Comparison of ENCODE assay signal across 10 mouse cellular contexts in the genomic region with DNA sequence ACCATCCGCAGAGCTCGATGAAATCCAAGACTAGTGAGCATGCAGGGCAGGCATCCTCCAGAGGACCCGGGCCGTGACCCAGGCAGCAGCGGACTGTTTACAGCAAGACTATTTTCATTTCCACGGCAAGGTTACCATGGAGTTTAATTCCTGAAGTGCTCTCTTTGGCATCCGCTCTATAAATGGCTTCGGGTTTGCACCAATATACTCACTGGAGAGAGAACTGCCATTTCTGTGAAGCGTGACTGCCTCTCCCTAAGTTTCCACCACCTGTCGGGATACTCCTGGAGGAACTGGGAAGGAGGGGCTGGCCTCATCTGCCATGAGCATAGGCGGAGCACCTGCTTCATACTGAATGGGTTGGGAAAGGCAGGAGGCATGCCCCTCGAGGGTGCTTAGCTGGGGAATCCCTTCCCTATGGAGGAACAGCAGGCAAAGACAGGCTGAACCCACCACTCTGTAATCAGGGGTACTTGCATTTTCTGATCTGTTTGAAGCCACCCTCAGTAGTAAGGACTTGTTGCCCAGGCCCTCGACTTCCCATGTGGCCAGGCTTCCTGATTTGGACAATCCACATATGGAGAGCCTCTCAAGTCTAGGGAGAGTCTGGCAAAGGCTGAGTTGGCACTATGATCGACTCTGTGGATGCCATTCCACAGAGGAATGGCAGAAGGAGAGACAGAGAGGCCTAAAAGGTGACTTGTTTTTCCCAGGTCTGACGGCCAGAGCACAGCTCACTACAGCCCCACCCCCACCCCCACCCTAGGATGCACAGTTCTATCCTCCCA. TPM values are rescaled to one million over a fixed set of nuclear protein-coding genes. Genes with fewer than 3 reads are reported as not detected.
DNase-seq lines count a peak whose midpoint lies in the region; ATAC-seq and TF ChIP-seq lines count a peak whose summit lies in the region.
"Had no signal": no experiment of that assay in that cellular context is flagged by ENCODE, and none has a peak within 500 bp of the region (broad histone marks: within the 10 kb centered on the region; RNA-seq: fewer than 3 reads in every experiment).

No protein-coding gene starts in this region.

- H3K27ac ChIP-seq in heart, adult 2 months = peak overlapping the region; percentile 76
- H3K27ac ChIP-seq in heart, embryonic 15.5 days = peak overlapping the region; percentile 49; the same call in 1 of the 2 replicates
- peak overlapping the region; percentile 78 for H3K27ac ChIP-seq in midbrain, embryonic 15.5 days
- H3K27ac ChIP-seq: macrophage had no signal

- WGBS in heart, adult 2 months = 38% methylated on average over 15 of the region's 15 CpGs
- WGBS in heart, embryonic 15.5 days = 46% methylated on average over 15 of the region's 15 CpGs
- WGBS in midbrain, embryonic 15.5 days = 18% methylated on average over 15 of the region's 15 CpGs

- no peak for TF ChIP-seq CTCF in heart, adult 2 months (IDR thresholded peaks at IDR 0.05)

- no peaks in the 10 kb centered on the region for H3K36me3 ChIP-seq in heart, adult 2 months (ENCODE audit: control insufficient read depth, insufficient read depth, low read length)
- H3K36me3 ChIP-seq in heart, embryonic 15.5 days = no peaks in the 10 kb centered on the region
- no peaks in the 10 kb centered on the region for H3K36me3 ChIP-seq in midbrain, embryonic 15.5 days (replicated peaks)

- peaks cover 14% of the 10 kb centered on the region; the same call in 1 of the 2 replicates for H3K4me1 ChIP-seq in heart, adult 2 months (ENCODE audit: control insufficient read depth, insufficient read depth, low read length)
- H3K4me1 ChIP-seq in heart, embryonic 15.5 days (replicated peaks) = peaks cover 55% of the 10 kb centered on the region
- peaks cover 69% of the 10 kb centered on the region for H3K4me1 ChIP-seq in midbrain, embryonic 15.5 days

- H3K4me2 ChIP-seq in heart, embryonic 15.5 days = peak overlapping the region; percentile 39
- H3K4me2 ChIP-seq in midbrain, embryonic 15.5 days = peak overlapping the region; percentile 33

- H3K9ac ChIP-seq in heart, adult 2 months (ENCODE audit: low read depth, low read length) = no peak overlapping the region
- H3K9ac ChIP-seq in heart, embryonic 15.5 days = no peak overlapping the region
- peak overlapping the region; percentile 14; the same call in 1 of the 2 replicates for H3K9ac ChIP-seq in midbrain, embryonic 15.5 days

- no peaks in the 10 kb centered on the region for H3K27me3 ChIP-seq in heart, adult 2 months (ENCODE audit: control insufficient read depth, insufficient read depth, low read length)
- no peaks in the 10 kb centered on the region for H3K27me3 ChIP-seq in heart, embryonic 15.5 days
- no peaks in the 10 kb centered on the region for H3K27me3 ChIP-seq in midbrain, embryonic 15.5 days (replicated peaks)

- no peaks in the 10 kb centered on the region for H3K79me2 ChIP-seq in heart, adult 2 months (replicated peaks; ENCODE audit: control insufficient read depth, insufficient read depth, low read length)

- H3K9me3 ChIP-seq in heart, embryonic 15.5 days (replicated peaks) = no peaks in the 10 kb centered on the region
- no peaks in the 10 kb centered on the region for H3K9me3 ChIP-seq in midbrain, embryonic 15.5 days

- intact Hi-C loops in heart, adult 2 months (cut with DNase I) = no loop called here
- intact Hi-C loops in heart, postnatal 14 days (cut with DNase I) = no loop called here

- no peak for TF ChIP-seq EP300 in heart, adult 2 months (IDR thresholded peaks at IDR 0.05; ENCODE audit: insufficient read depth, low read depth, low read length)

- H3K4me3 ChIP-seq in heart, adult 2 months = no peak overlapping the region
- no peak overlapping the region for H3K4me3 ChIP-seq in heart, embryonic 15.5 days
- H3K4me3 ChIP-seq in midbrain, embryonic 15.5 days = peak overlapping the region; percentile 9; the same call in 1 of the 2 replicates
- H3K4me3 ChIP-seq: erythroblast, embryonic 14.5 days had no signal

- no peak for TF ChIP-seq POLR2A in heart, adult 2 months (IDR thresholded peaks at IDR 0.05; ENCODE audit: insufficient read depth, low read depth, low read length)

- peak in 1 of 2 experiments; percentile 51 for DNase-seq in heart, adult 2 months
- no peak for DNase-seq in heart, postnatal 14 days
- DNase-seq in cerebellum, adult 9-11 months = peak; percentile 64
- no peak for DNase-seq in thymus, postnatal 25 days
- no peak for DNase-seq in T-cell, adult 2 months (ENCODE audit: low spot score)

- ATAC-seq in heart, embryonic 15.5 days (replicated peaks; ENCODE audit: insufficient number of reproducible peaks, insufficient read depth, low FRiP score, low read depth) = peak; percentile 14; the same call in 1 of the 2 replicates
- ATAC-seq in midbrain, embryonic 15.5 days (replicated peaks) = peak; percentile 26
- ATAC-seq in megakaryocyte progenitor cell, adult 5-6 weeks (replicated peaks; ENCODE audit: poor library complexity) = no peak

RNA-seq across cellular contexts. Expression of gene Wnk2, which starts 19.8 kb away (rescaled TPM):
- 10 to 100 TPM; 66.7 to 79.4 TPM for total RNA-seq in heart, adult 2 months (2021)
- 28.7 and 30.9 TPM in 2 replicates for polyA plus RNA-seq in heart, adult 2 months (2012; rRNA removed)
- 10 to 100 TPM; 40.3 to 60.0 TPM for total RNA-seq in heart, postnatal 14 days (2021)
- 1.4 and 2.0 TPM in 2 replicates for polyA plus RNA-seq in heart, embryonic 15.5 days (2015; fragmentation: Nextera tagmentation; extraction: Ambion mirVana)
- polyA plus RNA-seq in midbrain, embryonic 15.5 days (2015; fragmentation: Nextera tagmentation; extraction: Ambion mirVana) = 26.0 and 27.8 TPM in 2 replicates
- total RNA-seq in megakaryocyte progenitor cell, adult 5-6 weeks (2015) = not detected in 2 replicates
- 0.03 TPM in 1 of 2 replicates, not detected in the other for total RNA-seq in megakaryocyte progenitor cell, adult 5-6 weeks (2017)
- polyA plus RNA-seq: erythroblast, embryonic 14.5 days; macrophage had no signal

RNA-seq across cellular contexts. Expression of gene Ninj1, which starts 59.2 kb away (rescaled TPM):
- 100 to 1,000 TPM; 108 to 152 TPM for total RNA-seq in heart, adult 2 months (2021)
- 157 and 220 TPM in 2 replicates for polyA plus RNA-seq in heart, adult 2 months (2012; rRNA removed)
- 100 to 1,000 TPM in 1 of 2 experiments, 10 to 100 TPM in 1; 99.0 to 112 TPM for total RNA-seq in heart, postnatal 14 days (2021)
- 70.2 and 75.7 TPM in 2 replicates for polyA plus RNA-seq in heart, embryonic 15.5 days (2015; fragmentation: Nextera tagmentation; extraction: Ambion mirVana)
- polyA plus RNA-seq in midbrain, embryonic 15.5 days (2015; fragmentation: Nextera tagmentation; extraction: Ambion mirVana) = 21.2 and 22.8 TPM in 2 replicates
- total RNA-seq in megakaryocyte progenitor cell, adult 5-6 weeks (2015) = 68.2 and 69.6 TPM in 2 replicates
- total RNA-seq in megakaryocyte progenitor cell, adult 5-6 weeks (2017) = 38.4 and 38.8 TPM in 2 replicates

Comparison
In these comparisons a context has a peak if more than half of its experiments do, and no peak if none do; other contexts are left out.
1. RNA of gene Wnk2, which starts 19.8 kb away (total RNA-seq): 66.7 to 79.4 TPM in heart, adult 2 months and 40.3 to 60.0 TPM in heart, postnatal 14 days; 0.03 TPM in megakaryocyte progenitor cell, adult 5-6 weeks; every median in the first group is over 10 times any median in the second.
2. Peak in every context shown above with its lines, with median percentiles within 50 percentile points of each other: H3K27ac ChIP-seq.